Mouse (Mus musculus) embryo, embryonic 11 days (tissue): ENCODE results near the gene Tnfrsf13b.
A peak's percentile ranks its signal among the peaks of the same experiment; 100 is the strongest.
"Not testable (repeated sequence)": the region's sequence is repeated elsewhere in the genome, so short reads cannot be mapped to it uniquely, and the experiment has no call there.

Experiments used
- DNase-seq: peaks from one replicate; pipeline ENCODE4 v3.0.0-alpha.2; 2015

Tnfrsf13b gene

GRCm38 (mm10) chr11:61174821-61175658 is 48.5 kb downstream of the Tnfrsf13b start, which contains the start of gene Usp22:
TSS of gene Usp22 (minus strand) at chr11:61175055.
- peak; percentile 100 for DNase-seq

GRCm38 (mm10) chr11:61175778-61176177 is 49.2 kb downstream of the Tnfrsf13b start:
- no peak for DNase-seq

DNA sequence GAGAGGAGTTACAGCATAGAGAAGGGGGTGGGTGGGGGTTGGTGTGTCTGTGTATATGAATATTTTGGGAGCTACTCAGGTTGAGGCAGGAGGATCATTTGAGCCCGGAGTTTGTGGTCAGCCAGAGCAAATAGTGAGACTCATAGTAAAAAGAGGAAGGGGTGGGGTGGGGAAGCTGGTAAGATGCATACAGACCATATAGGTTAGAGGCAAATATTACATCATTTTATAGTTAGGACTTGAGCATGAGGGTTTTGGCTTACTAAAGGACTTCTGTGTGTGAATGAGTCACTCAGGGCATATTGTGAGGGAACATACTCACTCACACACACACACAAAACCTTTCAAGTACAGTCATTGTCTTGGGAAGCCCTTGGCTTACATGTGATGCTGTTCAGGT is 49.8 kb downstream of the Tnfrsf13b start:
- DNase-seq = no peak

DNA sequence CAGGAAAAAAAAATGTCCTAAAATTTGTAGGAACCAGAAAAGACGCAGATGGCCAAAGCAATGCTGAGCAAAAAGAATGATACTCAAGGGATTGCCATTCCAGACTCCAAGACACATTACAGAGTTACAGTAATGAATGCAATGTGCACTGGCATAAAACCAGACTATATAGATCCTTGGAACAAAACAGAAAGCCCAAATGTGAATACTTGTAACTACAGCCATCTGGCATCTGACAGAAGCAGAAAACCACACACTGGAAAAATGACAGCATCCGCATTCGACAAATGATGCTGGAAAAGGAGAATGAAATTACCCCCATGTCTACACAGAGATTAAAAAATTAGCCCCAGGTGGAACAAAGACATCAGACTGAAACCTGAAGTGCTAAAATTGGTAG is 53.8 kb downstream of the Tnfrsf13b start:
- DNase-seq = no peak

DNA sequence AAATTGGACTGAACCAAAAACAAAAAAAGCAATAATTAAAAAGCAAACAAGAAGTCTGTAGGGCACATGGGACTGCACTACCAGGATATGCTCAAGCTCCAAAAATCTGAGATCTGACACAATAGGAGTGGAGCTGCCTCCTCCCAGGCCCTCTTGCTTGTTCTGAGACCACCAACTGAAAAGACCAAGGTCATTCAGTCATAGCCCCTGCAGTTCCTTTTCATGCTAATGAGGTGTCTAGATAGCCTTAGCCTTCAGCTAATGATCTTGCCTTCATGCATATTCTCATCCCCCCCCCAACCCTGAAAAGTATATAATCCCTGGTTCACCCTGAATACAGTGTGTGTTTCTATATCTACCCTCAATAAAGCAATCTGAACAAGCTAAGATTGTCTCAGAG is 55.1 kb downstream of the Tnfrsf13b start:
- DNase-seq = no peak

- no peak for DNase-seq
Measured at GRCm38 (mm10) chr11:61183820-61184219, 57.3 kb downstream of the Tnfrsf13b start.

- DNase-seq = no peak
Measured at GRCm38 (mm10) chr11:61190776-61191175, 64.2 kb downstream of the Tnfrsf13b start.

- not testable (repeated sequence) for DNase-seq
Measured at GRCm38 (mm10) chr11:61192123-61192522, 65.6 kb downstream of the Tnfrsf13b start.

DNA sequence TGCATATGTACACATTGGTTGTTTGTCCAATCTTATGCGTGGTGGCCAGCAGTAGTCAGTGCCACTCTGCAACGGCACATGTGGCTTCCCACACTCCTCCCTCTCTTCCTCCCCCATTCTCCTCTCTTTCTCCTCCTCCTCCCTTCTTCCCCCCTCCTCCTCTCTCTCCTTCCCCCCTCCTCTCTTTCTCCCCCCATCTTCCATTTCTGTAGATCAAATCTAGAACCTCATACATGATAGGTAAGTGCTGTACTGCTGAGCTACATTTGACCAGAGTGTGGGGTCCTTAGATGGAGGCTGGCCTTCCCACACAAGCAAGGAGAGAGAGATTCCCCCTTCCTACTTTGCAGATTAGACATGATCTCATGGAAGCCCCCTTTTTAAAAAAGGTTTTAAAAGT is 66.2 kb downstream of the Tnfrsf13b start:
- DNase-seq = no peak

DNA sequence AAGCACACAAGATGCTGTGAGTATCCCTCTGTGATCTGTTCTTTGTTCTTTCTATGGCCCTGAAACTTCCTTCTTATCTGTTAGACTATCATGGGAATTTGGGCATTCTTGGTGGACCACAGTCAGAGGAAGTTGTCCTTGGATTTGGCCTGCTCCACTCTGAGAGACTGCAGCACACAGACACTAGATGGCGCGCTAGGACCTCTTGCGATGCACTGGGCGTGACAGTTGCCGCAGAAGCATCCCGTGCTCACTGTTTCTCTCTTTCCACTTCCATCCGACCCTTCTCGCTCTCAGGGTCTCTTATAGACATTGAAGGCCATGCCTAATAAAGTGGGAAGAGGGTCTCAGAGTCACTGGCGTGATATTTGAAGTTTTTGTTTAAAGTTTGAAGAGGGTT is 66.8 kb downstream of the Tnfrsf13b start:
- peak; percentile 89 for DNase-seq

GRCm38 (mm10) chr11:61196616-61197353 is 70.2 kb downstream of the Tnfrsf13b start:
- no peak for DNase-seq

- DNase-seq = no peak
Measured at GRCm38 (mm10) chr11:61197935-61198334, 71.4 kb downstream of the Tnfrsf13b start.
